Mouse (Mus musculus): ENCODE measurements around the gene Zfp36l1.

The Zfp36l1 gene

GRCm38 (mm10) chr12:80065049-80065448 is 47.8 kb downstream of the Zfp36l1 start:
- no peak for DNase-seq

GRCm38 (mm10) chr12:80064306-80064705 is 48.5 kb downstream of the Zfp36l1 start:
- DNase-seq: no peak

GRCm38 (mm10) chr12:80063402-80064150 is 49.2 kb downstream of the Zfp36l1 start:
- no peak for DNase-seq

GRCm38 (mm10) chr12:80062410-80063401 is 50.1 kb downstream of the Zfp36l1 start:
- peak; percentile 37 for DNase-seq

GRCm38 (mm10) chr12:80061810-80062209 is 51.0 kb downstream of the Zfp36l1 start:
- peak; percentile 13 for DNase-seq

GRCm38 (mm10) chr12:80060809-80061208 is 52.0 kb downstream of the Zfp36l1 start:
- no peak for DNase-seq

GRCm38 (mm10) chr12:80060338-80060737 is 52.5 kb downstream of the Zfp36l1 start:
- DNase-seq: no peak

- no peak for DNase-seq
Measured at GRCm38 (mm10) chr12:80059773-80060328, 53.0 kb downstream of the Zfp36l1 start.

Measured in right cerebral cortex, postnatal 4 days (tissue).